Mouse (Mus musculus) adrenal gland, postnatal 10 days (tissue): ENCODE results near the gene Lhpp. TPM values are rescaled to one million over a fixed set of nuclear protein-coding genes. Genes with fewer than 3 reads are reported as not detected.

ENCODE experiments used
- DNase-seq: peaks from one replicate; pipeline ENCODE4 v3.0.0; 2021; ENCODE audit warnings: mixed read lengths
- total RNA-seq, 2 experiments: library from RNA; stranded (reverse); gene quantifications; 2 replicates each; pipeline ENCODE4 v1.2.3; 2021

Lhpp gene
- total RNA-seq, 2 experiments from 2014 or later = 16.8 to 17.0 TPM

GRCm38 (mm10) chr7:132738844-132739243, 128.4 kb downstream of the Lhpp start:
- no peak for DNase-seq

GRCm38 (mm10) chr7:132739829-132740228, 129.4 kb downstream of the Lhpp start:
- no peak for DNase-seq

GRCm38 (mm10) chr7:132742912-132743311, 132.5 kb downstream of the Lhpp start:
- DNase-seq = no peak

GRCm38 (mm10) chr7:132747096-132747495, 136.7 kb downstream of the Lhpp start:
- DNase-seq = no peak

DNA sequence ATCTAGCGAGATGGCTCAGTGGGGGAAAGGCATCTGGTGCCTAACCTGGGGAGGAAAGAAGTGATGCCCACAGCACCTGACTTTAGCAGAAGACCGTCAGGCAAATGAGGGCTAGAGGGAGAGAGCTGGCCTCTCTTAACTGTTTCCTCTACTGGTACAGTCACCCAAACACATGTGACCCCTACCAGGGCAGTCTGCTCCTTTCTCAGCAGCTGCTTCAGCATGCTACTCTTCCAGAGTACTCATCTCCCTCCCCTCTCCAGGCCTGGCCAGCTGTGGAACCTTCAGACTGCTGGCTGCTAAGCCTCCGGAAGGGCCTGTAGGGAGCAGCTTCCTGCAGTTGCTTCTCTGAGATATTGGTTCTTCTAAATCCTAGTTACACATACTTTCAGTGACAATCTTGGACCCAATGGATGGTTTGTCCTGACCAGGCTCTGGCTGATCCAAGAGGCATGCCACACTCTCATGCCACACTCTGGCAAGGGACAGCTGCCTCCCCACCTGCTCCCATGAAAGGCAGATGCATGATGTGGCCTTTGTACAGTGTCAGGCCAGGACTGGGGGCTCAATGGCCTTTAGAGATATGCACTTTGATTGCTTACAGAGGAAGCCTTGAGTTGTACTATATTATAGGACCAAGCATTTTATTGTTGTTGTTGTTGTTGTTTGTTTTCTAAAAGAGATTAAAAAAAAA, 137.8 kb downstream of the Lhpp start:
- no peak for DNase-seq

GRCm38 (mm10) chr7:132749504-132749903, 139.1 kb downstream of the Lhpp start:
- DNase-seq = no peak

- peak; percentile 76 for DNase-seq
Measured at GRCm38 (mm10) chr7:132751716-132752115, 141.3 kb downstream of the Lhpp start.

- DNase-seq = no peak
Measured at GRCm38 (mm10) chr7:132753518-132754388, 143.3 kb downstream of the Lhpp start.

GRCm38 (mm10) chr7:132754389-132754750, 143.9 kb downstream of the Lhpp start:
- peak; percentile 68 for DNase-seq

Other genes starting within 250 kb of the Lhpp start
- gene Oat, start 34.2 kb upstream of the Lhpp start, total RNA-seq = 10 to 100 TPM; 79.0 to 83.3 TPM
- gene Nkx1-2, start 11.0 kb upstream of the Lhpp start, total RNA-seq = under 1 TPM in 1 of 2 experiments, not detected in 1; 0.12 TPM
- 10 to 100 TPM; 58.4 to 75.1 TPM for gene Fam53b, start 203.2 kb downstream of the Lhpp start, total RNA-seq
- gene Eef1akmt2, start 242.0 kb downstream of the Lhpp start, total RNA-seq = 10 to 100 TPM; 20.9 to 27.4 TPM
- gene Abraxas2, start 248.6 kb downstream of the Lhpp start, total RNA-seq = 10 to 100 TPM; 31.3 to 33.3 TPM